8 mouse cellular contexts compared by ENCODE assay signal in the genomic region with DNA sequence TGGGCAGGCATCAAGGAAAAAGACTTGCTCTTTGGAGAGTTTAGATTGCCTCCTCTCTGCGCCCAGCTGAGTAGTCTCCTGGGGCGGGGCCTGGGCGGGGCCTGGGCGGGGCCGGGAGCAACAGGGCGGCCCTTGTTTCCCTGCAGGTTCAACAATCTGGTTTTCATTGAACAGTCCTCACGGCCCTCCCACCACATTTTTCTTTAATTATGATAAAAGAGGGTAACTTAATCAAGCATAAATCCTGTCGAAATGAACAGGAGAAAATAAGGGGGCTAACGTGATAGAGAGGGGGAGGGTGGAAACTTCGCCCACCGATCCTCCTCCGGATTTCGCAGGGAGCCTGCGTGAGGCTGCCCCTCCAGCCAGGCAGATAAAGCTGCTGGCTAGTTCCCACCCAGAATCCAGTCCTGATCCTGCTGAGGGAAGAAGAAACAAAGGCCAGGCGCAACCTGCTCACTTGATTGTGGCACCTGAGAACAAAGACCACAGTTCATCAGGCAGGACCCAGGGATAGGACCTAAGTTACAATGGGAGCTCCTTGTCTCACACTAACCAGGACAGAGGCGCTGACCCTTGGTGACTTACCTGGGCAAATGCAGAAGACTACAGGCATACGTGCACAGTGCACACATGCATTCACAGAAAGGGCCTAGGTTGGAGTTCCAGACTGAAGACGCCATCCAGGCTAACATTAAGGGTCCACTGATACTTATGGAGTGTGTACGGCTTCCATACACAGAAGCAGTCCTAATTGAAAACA.
DNase-seq lines count a peak whose midpoint lies in the region; ATAC-seq and TF ChIP-seq lines count a peak whose summit lies in the region.

No protein-coding gene starts in this region.

- peak overlapping the region; percentile 42 for H3K9ac ChIP-seq in heart, embryonic 14.5 days (ENCODE audit: low read length)
- H3K9ac ChIP-seq in hindbrain, embryonic 15.5 days: no peak overlapping the region
- no peak overlapping the region for H3K9ac ChIP-seq in midbrain, postnatal 0 days (replicated peaks; ENCODE audit: low read length, poor library complexity, severe bottlenecking)

- peak overlapping the region in 1 of 2 experiments; percentile 34; a peak in 1 of 4 replicates for H3K27ac ChIP-seq in heart, embryonic 14.5 days (replicated peaks in 1 of 2; ENCODE audit: control insufficient read depth in 1 of 2, insufficient read depth in 1 of 2, low read depth in 2 of 2, low read length in 2 of 2)
- no peak overlapping the region for H3K27ac ChIP-seq in hindbrain, embryonic 15.5 days (replicated peaks)
- H3K27ac ChIP-seq in midbrain, postnatal 0 days (ENCODE audit: low read depth, low read length): no peak overlapping the region

- ATAC-seq in heart, embryonic 14.5 days (ENCODE audit: insufficient number of reproducible peaks, insufficient read depth, low FRiP score, low read depth): 0 out of 2 replicates have a peak, but pooled peaks have one; percentile 34
- peak; percentile 76 for ATAC-seq in hindbrain, embryonic 15.5 days (ENCODE audit: low FRiP score, low read depth)
- ATAC-seq in midbrain, postnatal 0 days (ENCODE audit: low FRiP score): peak; percentile 69; the same call in 1 of the 2 replicates
- no peak for ATAC-seq in erythroid progenitor cell, adult 5-6 weeks (replicated peaks; ENCODE audit: low FRiP score, poor library complexity, severe bottlenecking)
- no peak for ATAC-seq in activated CD4-positive, CD25-positive, alpha-beta regulatory T cell, adult 4 months
- no peak for ATAC-seq in megakaryocyte-erythroid progenitor cell, adult 5-6 weeks (replicated peaks; ENCODE audit: low FRiP score, low TSS enrichment, poor library complexity, severe bottlenecking)

- TF ChIP-seq CTCF in midbrain, postnatal 0 days (IDR thresholded peaks at IDR 0.05): 0 out of 2 replicates have a peak, but pooled peaks have one; percentile 29

- DNase-seq in heart, adult 9 months (ENCODE audit: low spot score in 2 of 2): no peak
- peak; percentile 14 for DNase-seq in c-Kit-positive CD71-negative TER-119-negative erythroid progenitor cells, embryonic 14.5 days (ENCODE audit: low read depth)
- DNase-seq in midbrain, postnatal 0 days (ENCODE audit: low spot score): peak; percentile 30

- no peaks in the 10 kb centered on the region for H3K36me3 ChIP-seq in heart, embryonic 14.5 days (ENCODE audit: control insufficient read depth, insufficient read depth, low read length)
- no peaks in the 10 kb centered on the region for H3K36me3 ChIP-seq in hindbrain, embryonic 15.5 days
- H3K36me3 ChIP-seq in midbrain, postnatal 0 days (ENCODE audit: insufficient read depth, low read length): no peaks in the 10 kb centered on the region

- peak overlapping the region; percentile 21 to 28; a peak in 3 of 4 replicates for H3K4me3 ChIP-seq in heart, embryonic 14.5 days (ENCODE audit: control insufficient read depth in 1 of 2, insufficient read depth in 1 of 2, low read depth in 1 of 2, low read length in 2 of 2)
- peak overlapping the region; percentile 21 for H3K4me3 ChIP-seq in hindbrain, embryonic 15.5 days
- H3K4me3 ChIP-seq in midbrain, postnatal 0 days (ENCODE audit: low read depth, low read length): peak overlapping the region; percentile 8; the same call in 1 of the 2 replicates

- 14% methylated on average over 19 of the region's 19 CpGs for WGBS in heart, embryonic 14.5 days
- WGBS in hindbrain, embryonic 15.5 days: 14% methylated on average over 19 of the region's 19 CpGs
- WGBS in midbrain, postnatal 0 days: 16% methylated on average over 17 of the region's 19 CpGs

- H3K9me3 ChIP-seq in heart, embryonic 14.5 days (ENCODE audit: control insufficient read depth, low read length): no peaks in the 10 kb centered on the region
- no peaks in the 10 kb centered on the region for H3K9me3 ChIP-seq in hindbrain, embryonic 15.5 days
- no peaks in the 10 kb centered on the region for H3K9me3 ChIP-seq in midbrain, postnatal 0 days (ENCODE audit: low read length)

- H3K4me2 ChIP-seq in heart, embryonic 14.5 days (ENCODE audit: low read length): peak overlapping the region; percentile 59
- H3K4me2 ChIP-seq in hindbrain, embryonic 15.5 days: peak overlapping the region; percentile 45
- peak overlapping the region; percentile 44 for H3K4me2 ChIP-seq in midbrain, postnatal 0 days (ENCODE audit: low read depth, low read length, poor library complexity, severe bottlenecking)

- peaks cover 23 to 37% of the 10 kb centered on the region in 2 experiments for H3K4me1 ChIP-seq in heart, embryonic 14.5 days (ENCODE audit: control insufficient read depth in 2 of 2, insufficient read depth in 2 of 2, low read length in 2 of 2)
- H3K4me1 ChIP-seq in hindbrain, embryonic 15.5 days (replicated peaks): peaks cover 10% of the 10 kb centered on the region
- peaks cover 7% of the 10 kb centered on the region; the same call in 1 of the 2 replicates for H3K4me1 ChIP-seq in midbrain, postnatal 0 days (ENCODE audit: insufficient read depth, low read length)

- no peaks in the 10 kb centered on the region for H3K27me3 ChIP-seq in heart, embryonic 14.5 days (ENCODE audit: control insufficient read depth, insufficient read depth, low read length)
- no peaks in the 10 kb centered on the region for H3K27me3 ChIP-seq in hindbrain, embryonic 15.5 days
- H3K27me3 ChIP-seq in midbrain, postnatal 0 days (ENCODE audit: insufficient read depth, low read length): no peaks in the 10 kb centered on the region

Comparison
In these comparisons a context has a peak if more than half of its experiments do, and no peak if none do; other contexts are left out.
1. ATAC-seq: peak in heart, embryonic 14.5 days (single experiment), hindbrain, embryonic 15.5 days (single experiment) and midbrain, postnatal 0 days (single experiment); none in erythroid progenitor cell, adult 5-6 weeks (single experiment), activated CD4-positive, CD25-positive, alpha-beta regulatory T cell, adult 4 months (single experiment) and megakaryocyte-erythroid progenitor cell, adult 5-6 weeks (single experiment).
2. DNase-seq: peak in c-Kit-positive CD71-negative TER-119-negative erythroid progenitor cells, embryonic 14.5 days (single experiment) and midbrain, postnatal 0 days (single experiment); none in heart, adult 9 months (0 of 2).
3. Peak in every context shown above with its lines, with median percentiles within 50 percentile points of each other: H3K4me2 ChIP-seq and H3K4me3 ChIP-seq.